Mouse (Mus musculus) testis, adult 2 months (tissue): ENCODE results near the gene Gm16253. TPM values are rescaled to one million over a fixed set of nuclear protein-coding genes. Genes with fewer than 3 reads are reported as not detected.

Source experiments
- H3K27ac ChIP-seq: fragments of 200-500 bp; 2 replicates; pipeline ENCODE4 v1.5.1; 2012; ENCODE audit warnings: low read depth, low read length; ENCODE audit not compliant: control insufficient read depth, insufficient read depth
- H3K27me3 ChIP-seq: fragments of 200-500 bp; 2 replicates; pipeline ENCODE4 v1.6.1; 2012; ENCODE audit warnings: mild to moderate bottlenecking, low read length, moderate library complexity; ENCODE audit not compliant: control insufficient read depth, insufficient read depth
- H3K36me3 ChIP-seq: fragments of 200-500 bp; 2 replicates; pipeline ENCODE4 v1.6.1; 2012; ENCODE audit warnings: mild to moderate bottlenecking, low read length; ENCODE audit not compliant: control insufficient read depth, insufficient read depth
- H3K4me1 ChIP-seq: fragments of 200-500 bp; 2 replicates; pipeline ENCODE4 v1.6.1; 2012; ENCODE audit warnings: low read length; ENCODE audit not compliant: control insufficient read depth, insufficient read depth
- H3K4me3 ChIP-seq: fragments of 200-500 bp; 2 replicates; pipeline ENCODE4 v1.5.1; 2012; ENCODE audit warnings: low read depth, mild to moderate bottlenecking, low read length, moderate library complexity, mixed read lengths; ENCODE audit not compliant: control insufficient read depth
- CTCF ChIP-seq: fragments of 200-500 bp; IDR thresholded peaks from 2 replicates; pipeline ENCODE4 v1.5.1; 2012; ENCODE audit warnings: low read depth, mild to moderate bottlenecking, inconsistent platforms, low read length, moderate library complexity; ENCODE audit not compliant: control insufficient read depth, insufficient read depth, insufficient replicate concordance
- POLR2A ChIP-seq: fragments of 200-500 bp; IDR thresholded peaks from 2 replicates; pipeline ENCODE4 v1.6.1; 2012; ENCODE audit warnings: low read depth, mild to moderate bottlenecking, inconsistent platforms, low read length, moderate library complexity; ENCODE audit not compliant: control insufficient read depth
- polyA plus RNA-seq: library from polyadenylated mRNA; depleted of rRNA; stranded (reverse); fragments of >200 nt; gene quantifications from 2 replicates; pipeline ENCODE4 v1.2.3, GENCODE M21; 2012

Gene Gm16253
- polyA plus RNA-seq, 1 experiment = not detected

- no peak overlapping the region for H3K4me3 ChIP-seq
- TF ChIP-seq CTCF = no peak
- TF ChIP-seq POLR2A = no peak
- H3K36me3 ChIP-seq = no peaks in the 10 kb centered on the region
- no peaks in the 10 kb centered on the region for H3K27me3 ChIP-seq
- peak overlapping the region; percentile 54; the same call in 1 of the 2 replicates for H3K27ac ChIP-seq
- no peaks in the 10 kb centered on the region; the same call in none of the 2 replicates for H3K4me1 ChIP-seq
Observed at GRCm38 (mm10) chr3:96551203-96551602, 25.6 kb upstream of the Gm16253 start.

- no peaks in the 10 kb centered on the region for H3K27me3 ChIP-seq
- H3K36me3 ChIP-seq = no peaks in the 10 kb centered on the region
- no peak overlapping the region for H3K27ac ChIP-seq
- H3K4me1 ChIP-seq = no peaks in the 10 kb centered on the region; the same call in none of the 2 replicates
- TF ChIP-seq POLR2A (no peak), CTCF (no peak)
- H3K4me3 ChIP-seq = no peak overlapping the region
Observed at GRCm38 (mm10) chr3:96551890-96552289, 24.9 kb upstream of the Gm16253 start.

GRCm38 (mm10) chr3:96553601-96554000 lies 23.2 kb upstream of the Gm16253 start:
- TF ChIP-seq CTCF (no peak), POLR2A (no peak)
- H3K4me1 ChIP-seq = peaks cover 6% of the 10 kb centered on the region
- no peaks in the 10 kb centered on the region for H3K27me3 ChIP-seq
- no peaks in the 10 kb centered on the region for H3K36me3 ChIP-seq
- no peak overlapping the region for H3K4me3 ChIP-seq
- no peak overlapping the region for H3K27ac ChIP-seq

- Histone ChIP-seq H3K4me3 (no peak overlapping the region), H3K27ac (no peak overlapping the region), H3K4me1 (peaks cover 6% of the 10 kb centered on the region), H3K36me3 (no peaks in the 10 kb centered on the region), H3K27me3 (no peaks in the 10 kb centered on the region)
- TF ChIP-seq POLR2A (no peak), CTCF (no peak)
Observed at GRCm38 (mm10) chr3:96554251-96554650, 22.5 kb upstream of the Gm16253 start.

- peaks cover 2% of the 10 kb centered on the region; the same call in 1 of the 2 replicates for H3K36me3 ChIP-seq
- H3K4me3 ChIP-seq = no peak overlapping the region
- no peaks in the 10 kb centered on the region for H3K27me3 ChIP-seq
- peak overlapping the region; percentile 72 for H3K27ac ChIP-seq
- peaks cover 6% of the 10 kb centered on the region for H3K4me1 ChIP-seq
- TF ChIP-seq POLR2A (no peak), CTCF (no peak)
Observed at GRCm38 (mm10) chr3:96555041-96555596, 21.7 kb upstream of the Gm16253 start.

- no peak overlapping the region for H3K4me3 ChIP-seq
- H3K27me3 ChIP-seq = no peaks in the 10 kb centered on the region
- peaks cover 4% of the 10 kb centered on the region for H3K36me3 ChIP-seq
- H3K4me1 ChIP-seq = peaks cover 6% of the 10 kb centered on the region
- no peak overlapping the region for H3K27ac ChIP-seq
- no peak for TF ChIP-seq CTCF
- TF ChIP-seq POLR2A = no peak
Observed at GRCm38 (mm10) chr3:96555999-96556614, 20.7 kb upstream of the Gm16253 start.

GRCm38 (mm10) chr3:96556651-96557635 lies 19.8 kb upstream of the Gm16253 start:
- peaks cover 5% of the 10 kb centered on the region for H3K36me3 ChIP-seq

More at GRCm38 (mm10) chr3:96556651-96557635, 19.8 kb upstream of the Gm16253 start:
- TF ChIP-seq CTCF (no peak), POLR2A (no peak)
- Histone ChIP-seq H3K27me3 (no peaks in the 10 kb centered on the region), H3K4me1 (peaks cover 6% of the 10 kb centered on the region), H3K27ac (peak overlapping the region; percentile 95), H3K4me3 (peak overlapping the region; percentile 84)
